Mouse (Mus musculus): ENCODE measurements at regions not wholly inside any gene's neighbourhood (a gene's known extent, or its start where the extent isn't known, plus 50 kb on each side); places are given as distances from the start of the nearest gene placed in this dataset.

DNA sequence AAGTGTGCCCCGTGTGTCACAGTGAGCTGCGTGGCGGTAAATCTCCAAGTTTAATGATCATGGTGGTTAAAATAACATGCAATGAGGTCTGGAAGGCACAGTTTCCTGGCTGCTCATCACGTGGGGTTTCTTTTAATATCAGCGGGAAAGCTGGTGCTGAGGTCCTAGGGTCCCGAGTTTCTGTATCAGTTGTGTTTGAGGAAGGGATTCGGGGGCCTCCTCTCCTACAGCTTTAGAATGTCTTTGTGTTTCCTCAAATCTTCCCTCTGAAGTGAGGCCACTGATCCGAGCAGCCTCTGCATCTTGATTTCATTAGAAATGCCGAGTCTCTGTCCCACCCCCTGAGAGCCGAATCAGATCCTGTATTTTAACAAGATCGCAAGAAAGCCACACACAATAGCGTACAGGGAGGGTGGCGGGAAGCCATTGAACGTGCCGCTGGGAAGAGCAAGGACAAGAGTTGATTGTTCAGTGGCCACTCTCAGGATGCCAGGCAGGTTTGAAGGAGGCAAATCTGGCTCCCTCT is 215.5 kb downstream of the Ppp4r2 start:
- no peak for DNase-seq (ENCODE audit: low spot score)

DNA sequence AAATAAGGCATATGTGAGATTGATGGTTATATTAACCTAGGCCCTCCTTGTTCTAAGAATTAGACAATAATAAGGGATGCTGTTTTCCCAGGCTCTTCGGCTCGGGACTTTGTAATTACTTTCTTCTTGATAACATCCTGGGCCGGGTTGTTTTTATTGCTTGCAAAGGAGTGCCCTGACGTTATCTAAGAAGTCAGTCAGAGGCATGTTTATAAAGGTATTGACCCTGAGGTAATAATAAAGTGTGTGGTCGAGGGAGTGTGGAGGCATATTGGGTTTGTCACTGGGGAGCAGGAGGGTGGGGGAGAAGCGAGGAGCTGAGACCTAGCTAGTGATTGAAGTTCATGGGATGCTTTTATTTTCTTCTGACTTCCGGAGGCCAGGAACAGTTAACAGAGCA is 221.5 kb downstream of the Ppp4r2 start:
- DNase-seq (ENCODE audit: low spot score) = no peak

DNA sequence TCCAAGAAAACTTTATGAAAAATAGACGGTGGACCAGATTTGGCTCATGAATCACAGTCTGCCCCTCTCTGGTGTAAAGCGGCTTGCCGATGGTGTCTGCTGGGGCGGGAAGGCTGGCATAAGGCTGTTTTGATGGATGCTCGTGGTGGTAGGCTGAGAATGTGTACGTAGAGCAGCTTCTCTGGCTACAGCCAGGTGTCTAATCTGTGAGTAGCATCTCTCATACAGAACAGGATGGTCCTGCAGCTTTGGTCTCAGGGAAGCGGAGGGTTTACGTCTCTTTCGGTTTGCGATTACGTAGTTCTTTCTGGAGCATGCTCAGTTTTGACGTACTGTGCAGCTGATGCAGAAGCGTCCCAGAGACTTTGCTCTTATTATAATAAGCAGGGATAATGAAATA is 222.9 kb downstream of the Ppp4r2 start:
- DNase-seq (ENCODE audit: low spot score) = no peak

DNA sequence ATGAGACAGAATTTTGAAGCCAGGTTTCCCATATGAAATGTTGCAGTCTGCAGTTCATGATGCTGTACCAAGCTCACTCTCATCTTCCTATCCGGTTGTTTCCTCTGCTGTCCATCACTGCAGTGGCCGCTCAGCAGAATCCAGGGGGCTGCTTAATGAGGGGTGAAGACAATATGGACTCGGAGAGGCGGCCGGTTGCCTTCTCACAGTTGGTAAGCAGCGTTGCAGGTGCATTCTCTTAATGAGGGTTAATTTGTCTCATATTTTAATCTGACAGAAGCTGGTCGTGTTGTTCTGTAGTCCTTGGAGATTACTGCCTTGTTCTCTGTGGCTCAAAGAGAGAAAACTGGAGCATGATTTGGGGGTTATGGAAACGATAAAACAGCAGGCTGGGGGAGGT is 225.6 kb downstream of the Ppp4r2 start:
- DNase-seq (ENCODE audit: low spot score) = no peak

DNA sequence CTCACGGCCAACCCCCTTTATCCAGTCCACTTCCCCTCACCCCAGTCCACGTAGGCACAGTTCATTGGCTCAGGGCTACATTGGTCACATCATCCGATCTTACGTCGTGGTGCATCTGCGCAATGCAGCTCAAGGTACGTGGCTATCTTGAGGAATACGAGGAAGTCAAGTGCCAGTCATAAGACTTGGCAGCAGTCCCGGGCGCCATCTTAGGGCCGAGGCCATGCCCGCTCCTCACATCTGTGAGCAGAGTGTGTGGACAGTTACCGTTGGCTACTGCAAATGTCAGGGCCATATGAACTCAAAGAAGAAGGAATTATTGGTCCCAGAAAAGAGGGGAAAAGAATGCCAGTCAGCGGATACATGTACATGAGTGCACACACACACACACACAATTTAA is 228.8 kb downstream of the Ppp4r2 start:
- DNase-seq (ENCODE audit: low spot score) = no peak

DNA sequence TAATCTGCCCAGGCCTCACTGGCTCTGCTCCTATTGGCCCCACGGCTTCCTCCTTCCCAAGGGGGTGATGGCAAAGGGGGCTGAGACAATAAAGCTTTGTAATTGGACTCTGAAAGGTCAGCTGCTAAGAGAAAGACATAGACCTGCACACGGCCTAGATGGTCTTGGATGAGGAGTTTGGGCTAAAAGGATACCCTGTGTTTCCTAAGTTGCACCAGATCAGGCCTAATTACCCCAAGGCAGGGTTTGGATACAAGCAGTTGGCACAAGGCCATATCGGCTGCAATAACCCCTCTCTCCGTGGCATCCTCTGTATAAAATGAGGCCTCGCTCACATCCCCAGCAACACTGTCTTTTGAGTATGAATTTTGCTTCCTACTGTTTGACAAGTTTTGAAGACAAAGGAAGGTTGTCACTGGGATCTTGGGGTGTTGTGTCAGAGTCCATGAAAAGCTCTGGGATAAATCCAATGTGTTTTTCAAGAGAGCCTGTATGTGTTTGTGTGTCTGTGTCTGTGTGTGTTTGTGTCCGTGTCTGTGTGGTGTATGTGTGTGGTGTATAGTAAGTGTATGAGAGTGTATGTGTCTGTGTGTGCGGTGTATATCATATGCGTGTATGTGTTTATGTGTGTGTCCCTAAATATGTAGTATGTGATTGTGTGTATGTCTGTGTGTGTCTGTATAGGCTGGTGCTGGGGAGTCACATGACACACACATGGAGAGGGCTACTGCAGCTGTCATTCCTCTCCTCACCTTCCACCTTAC is 242.5 kb downstream of the Ppp4r2 start:
- no peak for DNase-seq (ENCODE audit: low spot score)

DNA sequence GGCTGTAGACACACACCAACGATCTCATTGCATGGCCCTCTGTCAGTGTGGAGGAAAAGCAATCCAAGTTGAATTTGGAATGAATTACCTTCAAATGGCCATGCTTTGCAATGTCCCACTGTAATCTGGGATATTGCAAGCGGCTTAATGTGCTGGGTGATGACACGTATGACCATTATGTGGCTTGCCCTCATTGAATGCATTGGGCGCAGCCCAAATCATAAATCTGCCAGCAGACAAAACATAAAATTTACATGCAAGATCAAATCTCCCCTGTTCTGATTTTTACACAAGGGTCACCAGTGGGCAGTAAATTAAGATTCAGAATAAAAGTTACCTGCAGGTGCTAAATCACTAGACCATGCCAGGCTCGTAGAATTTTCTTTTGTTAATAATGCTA is 244.9 kb downstream of the Ppp4r2 start:
- no peak for DNase-seq (ENCODE audit: low spot score)

DNA sequence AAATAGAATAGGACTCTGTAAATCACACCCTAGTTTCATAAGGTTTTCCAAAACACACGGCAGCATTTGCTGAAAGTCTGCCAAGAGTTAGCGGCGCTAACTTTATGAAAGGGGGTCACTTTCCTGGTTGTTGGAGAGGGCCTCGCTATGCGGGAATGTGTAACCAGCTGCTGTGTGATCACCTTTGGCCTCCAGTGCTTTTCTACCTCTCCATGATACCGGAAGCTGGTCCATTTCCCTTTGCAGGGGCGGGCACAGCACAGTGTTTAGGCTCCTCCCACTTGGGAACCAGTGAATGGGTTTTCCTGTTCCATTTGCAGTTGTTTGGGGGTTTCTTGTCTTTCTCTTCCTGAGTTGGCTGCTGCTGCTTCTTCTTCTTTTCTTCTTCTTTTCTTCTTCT is 250.3 kb downstream of the Ppp4r2 start:
- no peak for DNase-seq (ENCODE audit: low spot score)

DNA sequence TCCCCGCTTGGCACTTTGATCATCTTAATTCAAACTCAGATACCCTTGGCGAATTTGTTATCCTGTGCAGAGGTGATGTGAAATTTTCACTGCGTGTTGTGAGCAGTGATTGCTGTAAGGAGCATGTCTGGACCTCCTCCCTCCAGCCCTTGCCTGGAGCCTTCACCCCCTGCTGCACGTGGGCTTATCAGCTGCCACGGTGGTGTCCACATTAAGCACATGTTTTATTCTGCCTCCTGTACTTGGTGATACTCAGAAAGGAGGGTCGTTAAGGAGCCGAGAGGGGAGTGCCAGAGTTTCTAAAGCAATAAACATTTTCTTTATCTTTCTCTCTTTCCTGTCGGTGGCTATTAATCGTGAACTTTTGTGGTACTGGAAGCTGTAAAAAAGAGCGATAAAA is 258.8 kb downstream of the Ppp4r2 start:
- DNase-seq (ENCODE audit: low spot score) = no peak

All from ovary, postnatal 10 days (tissue).